Mouse (Mus musculus): ENCODE data around the gene Mup8. TPM values are rescaled to one million over a fixed set of nuclear protein-coding genes. Genes with fewer than 3 reads are reported as not detected.

Mup8 gene
- not detected in 2 replicates for polyA plus RNA-seq (2012)

GRCm38 (mm10) chr4:60222499-60222898 lies at the start of gene Mup8:
Gene Mup8 (minus strand): TSS chr4:60222599.

Other genes with a start within 250 kb of the Mup8 start
- gene Mup7, start 152.1 kb downstream of the Mup8 start, polyA plus RNA-seq (2012): not detected in 2 replicates
- not detected in 2 replicates for gene Mup2, start 68.3 kb downstream of the Mup8 start, polyA plus RNA-seq (2012)
- gene Mup9, start 199.4 kb upstream of the Mup8 start, polyA plus RNA-seq (2012): not detected in 2 replicates